Mouse (Mus musculus) forebrain, embryonic 11.5 days (tissue): ENCODE data around the gene Setd1a. TPM values are rescaled to one million over a fixed set of nuclear protein-coding genes. Genes with fewer than 3 reads are reported as not detected.

Source experiments
- ATAC-seq: fragments of 200-750 bp; cut with Nextera tagmentation; replicated peaks from 2 replicates; pipeline ENCODE4 v1.8.0; 2017; ENCODE audit warnings: moderate TSS enrichment; ENCODE audit not compliant: low FRiP score
- DNase-seq: peaks from one replicate; pipeline ENCODE4 v3.0.0-alpha.2; 2017; ENCODE audit warnings: low spot score
- H3K27ac ChIP-seq: fragments of 300-500 bp; sonication (generic); 2 replicates; pipeline ENCODE4 v1.5.1; 2014; ENCODE audit warnings: low read depth, low read length
- H3K27me3 ChIP-seq: fragments of 300-500 bp; sonication (generic); 2 replicates; pipeline ENCODE4 v1.6.1; 2014; ENCODE audit warnings: mild to moderate bottlenecking, low read length, mixed read lengths; ENCODE audit not compliant: control insufficient read depth, insufficient read depth
- H3K36me3 ChIP-seq: fragments of 300-500 bp; sonication (generic); 2 replicates; pipeline ENCODE4 v1.6.1; 2014; ENCODE audit warnings: mild to moderate bottlenecking, low read length, moderate library complexity, mixed read lengths; ENCODE audit not compliant: control insufficient read depth, insufficient read depth
- H3K4me1 ChIP-seq: fragments of 300-500 bp; sonication (generic); replicated peaks from 2 replicates; pipeline ENCODE4 v1.6.1; 2014; ENCODE audit warnings: low read length, mixed read lengths; ENCODE audit not compliant: control insufficient read depth, insufficient read depth
- H3K4me2 ChIP-seq: fragments of 300-500 bp; sonication (generic); 2 replicates; pipeline ENCODE4 v1.6.1; 2014; ENCODE audit warnings: low read depth, mild to moderate bottlenecking, low read length, moderate library complexity, mixed read lengths; ENCODE audit not compliant: severe bottlenecking
- H3K4me3 ChIP-seq: fragments of 300-500 bp; sonication (generic); 2 replicates; pipeline ENCODE4 v1.5.1; 2014; ENCODE audit warnings: low read depth, low read length
- H3K9ac ChIP-seq: fragments of 300-500 bp; sonication (generic); 2 replicates; pipeline ENCODE4 v1.6.1; 2014; ENCODE audit warnings: low read length
- H3K9me3 ChIP-seq: fragments of 300-500 bp; sonication (generic); 2 replicates; pipeline ENCODE4 v1.6.1; 2016; ENCODE audit warnings: low read length, mixed read lengths; ENCODE audit not compliant: control insufficient read depth
- WGBS: fragments of 180-500 bp; shearing (Covaris S2); extraction: QIAGEN DNeasy Blood & Tissue Kit; methylation state at CpG from one replicate; pipeline ENCODE4 v1.1.7; 2014; 5-methylcytosine and 5-hydroxymethylcytosine counted together
- polyA plus RNA-seq: library from polyadenylated mRNA; unstranded; fragments of >200 nt; fragmentation: Nextera tagmentation; extraction: Ambion mirVana; gene quantifications from 2 replicates; pipeline ENCODE4 v1.2.1, GENCODE M21; 2014

Gene Setd1a
- polyA plus RNA-seq, 1 experiment from 2014 or later: 30.7 TPM

GRCm38 (mm10) chr7:127746494-127747491 lies 29.7 kb upstream of the Setd1a start:
- 1% methylated on average over 55 of the region's 62 CpGs for WGBS
- H3K4me2 ChIP-seq: peak overlapping the region; percentile 82
- peak; percentile 83 for DNase-seq
- peak overlapping the region; percentile 90 for H3K27ac ChIP-seq
- H3K9me3 ChIP-seq: no peaks in the 10 kb centered on the region
- peak overlapping the region; percentile 89 for H3K9ac ChIP-seq
- H3K4me1 ChIP-seq: no peaks in the 10 kb centered on the region; the same call in 1 of the 2 replicates
- ATAC-seq: peak; percentile 25; the same call in 1 of the 2 replicates
- no peaks in the 10 kb centered on the region for H3K27me3 ChIP-seq
- H3K36me3 ChIP-seq: peaks cover 7% of the 10 kb centered on the region
- peak overlapping the region; percentile 88 for H3K4me3 ChIP-seq

DNA sequence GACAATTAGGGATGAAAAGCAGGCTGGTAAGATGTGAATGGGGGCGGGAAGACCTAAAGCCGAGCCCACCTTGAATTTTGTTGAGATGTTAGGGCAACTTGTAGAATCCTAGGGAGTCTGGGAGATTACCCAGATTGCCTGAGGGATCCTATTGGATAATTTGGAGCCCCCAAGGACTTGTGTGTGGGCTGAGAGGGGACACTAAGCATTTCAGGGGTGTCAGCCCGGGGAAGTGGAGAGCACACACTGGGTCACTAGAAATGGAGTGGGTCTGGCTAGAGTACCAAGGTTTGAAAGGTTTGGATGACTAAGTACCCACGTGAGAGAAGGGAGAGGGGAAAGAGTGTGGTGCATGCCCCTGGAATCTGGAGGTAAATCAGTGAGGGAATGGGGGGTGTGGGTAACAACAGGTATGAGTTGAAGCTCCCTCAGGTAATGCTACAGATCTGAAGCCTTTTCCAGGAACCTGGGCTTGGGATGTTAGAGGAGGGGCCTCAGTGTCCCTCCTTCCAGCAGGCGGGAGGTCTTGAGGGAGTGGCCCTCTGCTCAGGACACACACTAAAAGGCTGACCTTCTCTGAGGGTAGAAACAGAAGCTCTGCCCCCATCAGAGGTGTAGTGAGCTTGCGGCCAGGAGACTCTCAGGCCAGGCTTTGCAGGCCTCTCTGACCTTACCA lies 28.8 kb upstream of the Setd1a start:
- Histone ChIP-seq H3K4me2 (peak overlapping the region; percentile 82), H3K4me3 (peak overlapping the region; percentile 88), H3K4me1 (no peaks in the 10 kb centered on the region; the same call in 1 of the 2 replicates), H3K27me3 (no peaks in the 10 kb centered on the region), H3K36me3 (peaks cover 13% of the 10 kb centered on the region), H3K9me3 (no peaks in the 10 kb centered on the region), H3K9ac (peak overlapping the region; percentile 89), H3K27ac (peak overlapping the region; percentile 90; the same call in 1 of the 2 replicates)
- 24% methylated on average over 5 of the region's 6 CpGs for WGBS
- ATAC-seq (no peak), DNase-seq (no peak)

- no peak for DNase-seq
- no peak overlapping the region for H3K9ac ChIP-seq
- no peaks in the 10 kb centered on the region for H3K27me3 ChIP-seq
- H3K4me3 ChIP-seq: no peak overlapping the region
- H3K4me2 ChIP-seq: no peak overlapping the region
- 95% methylated on average over 28 of the region's 28 CpGs for WGBS
- H3K27ac ChIP-seq: no peak overlapping the region
- peaks cover 13% of the 10 kb centered on the region for H3K36me3 ChIP-seq
- H3K4me1 ChIP-seq: no peaks in the 10 kb centered on the region; the same call in 1 of the 2 replicates
- no peaks in the 10 kb centered on the region for H3K9me3 ChIP-seq
- ATAC-seq: no peak
Observed at GRCm38 (mm10) chr7:127748235-127748560, 28.3 kb upstream of the Setd1a start.

DNA sequence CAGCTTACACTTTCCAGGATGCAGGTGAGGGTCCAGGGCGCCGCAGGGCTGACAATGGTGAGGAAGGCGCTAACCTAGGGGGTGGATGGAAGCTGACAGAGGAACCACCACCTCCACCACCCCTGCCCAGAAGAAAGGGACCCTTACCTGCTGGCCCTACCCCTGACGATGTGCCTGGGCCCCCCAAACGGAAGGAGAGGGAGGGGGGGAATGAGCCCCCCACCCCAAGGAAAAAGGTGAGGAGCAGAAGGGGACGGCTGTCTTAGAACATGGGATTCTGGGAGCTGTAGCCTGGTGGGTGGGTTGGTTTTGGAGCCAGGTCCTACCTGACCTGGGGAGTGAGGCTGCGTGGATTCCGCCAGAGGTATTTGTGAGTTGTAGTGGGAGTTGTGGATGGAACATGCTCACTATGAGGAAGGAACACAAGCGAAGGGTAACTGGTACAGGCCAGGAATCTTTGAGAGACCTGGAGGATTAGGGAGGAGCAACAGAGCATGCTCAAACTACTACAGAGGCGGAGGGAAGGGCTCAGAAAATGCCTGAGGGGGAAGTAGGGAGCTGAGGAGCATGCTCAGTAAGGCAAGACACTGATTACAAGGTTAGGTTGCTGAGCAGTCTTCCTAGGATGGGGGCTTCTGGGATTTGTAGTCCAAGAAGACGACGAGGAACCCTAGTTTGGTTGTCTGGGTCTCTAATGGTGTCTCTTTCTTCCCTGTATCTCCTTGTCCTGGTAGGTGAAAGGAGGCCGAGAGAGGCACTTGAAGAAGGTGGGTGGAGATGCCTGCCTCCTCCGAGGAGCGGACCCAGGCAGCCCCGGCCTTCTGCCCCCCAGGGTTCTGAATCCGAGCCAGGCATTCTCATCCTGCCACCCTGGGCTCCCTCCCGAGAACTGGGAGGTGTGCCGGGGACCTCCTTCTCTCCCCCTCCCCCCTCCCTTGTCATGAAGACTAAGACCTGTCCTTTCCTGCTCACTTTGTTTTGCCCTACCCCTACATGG lies 26.0 kb upstream of the Setd1a start:
- Histone ChIP-seq H3K36me3 (peaks cover 16% of the 10 kb centered on the region), H3K9me3 (no peaks in the 10 kb centered on the region), H3K4me3 (no peak overlapping the region), H3K27me3 (no peaks in the 10 kb centered on the region), H3K9ac (no peak overlapping the region), H3K4me2 (no peak overlapping the region), H3K4me1 (no peaks in the 10 kb centered on the region; the same call in 1 of the 2 replicates), H3K27ac (no peak overlapping the region)
- DNase-seq (no peak), ATAC-seq (no peak)
- WGBS: 83% methylated on average over 19 of the region's 19 CpGs

DNA sequence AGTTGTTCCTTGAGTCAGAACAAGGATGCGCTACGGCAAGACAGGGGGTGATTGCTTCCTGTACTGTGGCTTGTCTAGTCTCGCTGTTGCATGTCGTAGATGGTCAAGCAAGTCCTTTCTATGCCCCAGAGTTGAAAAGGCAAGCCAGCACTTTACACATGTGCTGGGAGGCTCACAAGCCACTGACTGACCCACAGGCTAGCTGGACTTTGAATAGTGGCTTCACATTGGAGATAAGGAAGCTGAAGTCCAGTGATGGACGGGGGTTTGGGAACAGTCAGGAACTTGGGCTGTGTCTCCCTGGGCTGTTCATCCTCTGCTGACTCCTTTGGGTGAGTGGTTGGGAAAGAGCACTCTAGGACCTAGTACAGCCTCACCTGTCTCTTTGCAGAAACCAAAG lies 24.9 kb upstream of the Setd1a start:
- Histone ChIP-seq H3K27ac (no peak overlapping the region), H3K9me3 (no peaks in the 10 kb centered on the region), H3K9ac (no peak overlapping the region), H3K4me2 (no peak overlapping the region), H3K4me3 (no peak overlapping the region), H3K27me3 (no peaks in the 10 kb centered on the region), H3K36me3 (peaks cover 16% of the 10 kb centered on the region), H3K4me1 (no peaks in the 10 kb centered on the region; the same call in 1 of the 2 replicates)
- DNase-seq: no peak
- WGBS: 94% methylated on average over 5 of the region's 5 CpGs
- no peak for ATAC-seq

DNA sequence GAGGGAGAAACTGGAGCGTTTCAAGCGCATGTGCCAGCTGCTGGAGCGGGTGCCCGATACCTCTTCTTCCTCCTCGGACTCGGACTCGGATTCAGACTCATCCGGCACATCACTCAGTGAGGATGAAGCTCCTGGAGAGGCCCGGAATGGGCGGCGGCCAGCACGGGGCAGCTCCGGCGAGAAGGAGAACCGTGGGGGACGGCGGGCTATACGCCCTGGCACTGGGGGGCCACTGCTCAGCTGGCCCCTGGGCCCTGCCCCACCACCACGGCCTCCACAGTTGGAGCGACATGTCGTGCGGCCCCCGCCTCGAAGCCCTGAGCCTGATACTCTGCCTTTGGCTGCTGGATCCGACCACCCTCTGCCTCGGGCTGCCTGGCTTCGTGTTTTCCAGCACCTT lies 24.4 kb upstream of the Setd1a start:
- Histone ChIP-seq H3K9me3 (no peaks in the 10 kb centered on the region), H3K27me3 (no peaks in the 10 kb centered on the region), H3K4me1 (no peaks in the 10 kb centered on the region; the same call in 1 of the 2 replicates), H3K27ac (no peak overlapping the region), H3K4me3 (no peak overlapping the region), H3K9ac (no peak overlapping the region), H3K4me2 (no peak overlapping the region), H3K36me3 (peaks cover 16% of the 10 kb centered on the region)
- no peak for DNase-seq
- no peak for ATAC-seq
- WGBS: 96% methylated on average over 27 of the region's 27 CpGs

DNA sequence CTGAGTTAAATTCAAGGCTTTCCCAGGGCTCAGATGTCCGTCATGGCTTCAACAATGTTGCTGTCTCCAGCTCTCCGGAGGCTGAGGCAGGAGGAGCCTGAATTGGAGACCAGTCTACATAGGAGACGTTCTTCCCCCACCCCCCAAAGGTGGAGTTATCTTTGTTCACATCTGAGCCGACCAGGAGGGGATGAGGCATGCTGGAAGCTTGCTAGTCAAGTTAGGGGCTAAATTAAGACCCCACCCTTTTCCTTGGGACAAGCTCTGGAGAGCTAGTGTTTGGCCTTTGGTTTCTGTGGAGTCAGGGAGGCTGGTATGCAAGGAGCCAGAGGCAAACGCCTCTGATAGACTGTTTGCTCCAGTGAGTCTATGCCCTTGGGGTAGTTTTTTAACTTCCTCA lies 23.3 kb upstream of the Setd1a start:
- Histone ChIP-seq H3K36me3 (peaks cover 16% of the 10 kb centered on the region), H3K4me1 (no peaks in the 10 kb centered on the region), H3K27ac (no peak overlapping the region), H3K4me3 (no peak overlapping the region), H3K4me2 (no peak overlapping the region), H3K9me3 (no peaks in the 10 kb centered on the region), H3K27me3 (no peaks in the 10 kb centered on the region), H3K9ac (no peak overlapping the region)
- DNase-seq (no peak), ATAC-seq (no peak)
- 77% methylated on average over 5 of the region's 5 CpGs for WGBS

DNA sequence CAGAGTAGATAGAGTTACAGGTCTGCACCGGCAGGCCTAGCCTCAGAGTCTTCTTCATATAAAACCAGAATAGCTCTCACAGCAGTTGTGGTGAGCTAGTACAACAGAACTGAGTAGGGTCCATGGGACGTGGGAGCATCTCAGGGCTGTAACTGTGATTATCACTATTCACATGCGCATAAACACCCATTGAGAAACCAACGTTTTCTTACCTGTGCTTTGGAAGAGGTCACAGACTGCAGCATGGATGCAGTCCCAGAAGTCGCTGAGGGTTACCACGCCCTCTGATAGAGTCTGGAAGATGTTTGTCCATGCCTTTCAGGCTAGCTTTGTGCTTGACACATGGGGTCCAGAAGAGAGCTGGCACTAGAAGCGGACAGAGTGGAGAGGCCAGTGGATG lies 22.7 kb upstream of the Setd1a start:
- Histone ChIP-seq H3K9ac (no peak overlapping the region), H3K36me3 (peaks cover 16% of the 10 kb centered on the region), H3K4me2 (no peak overlapping the region), H3K9me3 (no peaks in the 10 kb centered on the region), H3K4me1 (no peaks in the 10 kb centered on the region), H3K27ac (no peak overlapping the region), H3K27me3 (no peaks in the 10 kb centered on the region), H3K4me3 (no peak overlapping the region)
- ATAC-seq: no peak
- WGBS: 92% methylated on average over 7 of the region's 7 CpGs
- DNase-seq: no peak
